Mouse (Mus musculus) bone marrow, adult 2 months (tissue): ENCODE results near the gene Bpgm.

ENCODE experiments used
- CTCF ChIP-seq: fragments of 200-500 bp; IDR thresholded peaks from 2 replicates; pipeline ENCODE4 v1.5.1; 2011; ENCODE audit warnings: low read length, control low read depth; ENCODE audit not compliant: control insufficient read depth, insufficient read depth
- POLR2A ChIP-seq: fragments of 200-500 bp; IDR thresholded peaks from 2 replicates; pipeline ENCODE4 v1.6.1; 2011; ENCODE audit warnings: low read depth, mild to moderate bottlenecking, control low read depth, low read length, borderline replicate concordance; ENCODE audit not compliant: control insufficient read depth

GRCm38 (mm10) chr6:34475974-34476794 lies at the start of gene Bpgm:
- TF ChIP-seq POLR2A (peak; percentile 98), CTCF (no peak)
